Mouse (Mus musculus) A20 (cell line): Measurements from ENCODE around the gene Gm28269.

Source experiments
- DNase-seq: peaks from one replicate; pipeline ENCODE4 v3.0.0-alpha.2; 2011; ENCODE audit warnings: low read depth, low spot score

The Gm28269 gene

DNA sequence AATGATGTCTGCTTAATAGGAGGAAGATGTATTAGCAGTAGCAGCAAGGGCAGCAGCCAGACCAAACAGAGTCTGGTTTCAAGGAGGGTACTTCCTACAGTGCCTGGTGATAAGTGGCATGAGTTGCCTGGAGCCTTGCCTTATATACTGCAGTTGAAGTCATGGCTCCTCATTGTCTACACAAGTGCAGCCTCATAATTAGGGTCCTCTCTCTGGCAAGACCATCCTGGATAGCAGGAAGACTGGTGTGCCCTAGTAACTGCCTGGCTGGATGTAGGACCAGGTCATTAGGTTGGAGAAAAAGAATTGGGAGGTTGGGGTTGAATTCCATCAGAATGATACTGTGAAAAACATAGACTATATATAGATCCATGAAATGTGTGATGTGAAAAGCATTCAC lies at the start of gene Gm28269:
Gm28269 (minus strand) TSS at position 101 of the 400 bp plus-strand sequence.
- DNase-seq: no peak

DNA sequence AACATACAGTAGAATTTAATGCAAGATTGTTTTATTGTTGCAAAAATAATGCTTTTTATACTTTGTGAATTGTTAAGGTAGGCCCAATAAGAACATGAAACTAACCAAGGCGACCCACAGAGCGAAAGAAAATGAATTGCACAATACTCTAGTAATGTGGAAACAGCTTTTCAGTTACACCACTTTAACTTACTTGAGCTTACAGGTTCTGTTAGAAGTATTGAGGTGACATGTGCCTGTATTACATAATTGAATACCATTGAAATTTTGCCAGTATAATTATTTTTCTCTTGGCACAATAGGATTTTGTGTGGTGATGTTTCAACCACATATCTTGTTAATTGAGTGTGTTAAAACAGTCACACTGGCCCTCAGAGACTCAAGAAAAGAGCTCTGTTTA lies 28.0 kb downstream of the Gm28269 start:
- no peak for DNase-seq

DNA sequence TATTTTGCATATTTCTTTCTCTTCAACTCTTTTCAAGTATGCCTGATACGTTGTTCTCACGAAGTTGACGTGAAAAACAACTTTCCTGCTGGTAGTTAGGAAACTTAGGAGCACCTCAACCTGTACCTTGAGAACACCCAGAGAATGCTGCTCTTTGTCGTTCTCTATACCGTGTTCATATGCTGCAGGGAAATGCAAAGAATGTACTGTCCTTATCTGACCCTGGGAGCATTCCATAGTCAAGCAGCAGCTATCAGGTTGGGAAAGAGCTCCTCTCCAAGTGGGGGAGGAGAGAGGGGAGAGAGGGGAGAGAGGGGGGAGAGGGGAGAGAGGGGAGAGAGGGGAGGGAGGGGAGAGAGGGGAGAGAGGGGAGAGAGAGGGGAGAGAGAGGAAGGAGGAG lies 29.6 kb downstream of the Gm28269 start:
- DNase-seq: no peak

DNA sequence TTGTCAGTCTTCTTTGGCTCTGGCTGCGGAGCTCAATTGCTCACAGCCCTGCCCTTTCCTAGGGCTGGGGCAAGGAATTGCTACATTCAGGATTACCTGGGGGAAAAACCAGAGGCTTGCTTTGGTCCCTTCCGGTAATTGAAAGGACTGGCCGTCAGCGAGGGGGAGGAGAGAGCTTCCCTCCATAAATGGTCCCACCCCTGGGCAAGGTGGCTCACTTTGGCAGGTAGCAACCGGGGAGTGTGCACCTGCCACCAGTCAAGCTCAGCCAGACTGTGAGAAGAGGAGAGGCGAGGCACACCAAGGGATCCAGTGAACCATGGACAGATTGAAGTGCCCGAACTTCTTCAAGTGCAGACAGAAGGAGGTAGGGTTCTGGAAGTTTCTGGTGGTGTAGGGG lies 30.1 kb downstream of the Gm28269 start, which contains the start of gene Slc6a14:
Slc6a14 (plus strand) TSS at position 68 of the 400 bp plus-strand sequence.
- DNase-seq: no peak

DNA sequence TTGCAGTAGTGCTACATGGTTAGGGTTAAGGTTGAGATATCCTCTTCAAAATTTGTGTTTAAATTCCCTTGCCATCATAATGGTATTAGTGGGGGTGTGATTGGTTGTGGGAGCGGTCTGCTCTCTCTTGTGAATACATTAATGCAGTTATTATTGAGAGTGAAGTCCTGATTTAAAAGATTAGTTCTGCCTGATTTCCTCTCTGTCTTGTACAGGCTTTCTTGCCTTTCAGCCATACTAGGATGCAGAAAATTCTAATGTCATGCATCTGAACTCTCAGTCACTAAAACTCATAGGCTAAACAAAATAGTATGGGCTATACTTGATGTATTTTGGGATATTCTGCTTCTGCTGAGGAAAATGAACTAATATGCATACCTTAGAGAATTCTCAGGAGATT lies 40.4 kb downstream of the Gm28269 start:
- DNase-seq: no peak

DNA sequence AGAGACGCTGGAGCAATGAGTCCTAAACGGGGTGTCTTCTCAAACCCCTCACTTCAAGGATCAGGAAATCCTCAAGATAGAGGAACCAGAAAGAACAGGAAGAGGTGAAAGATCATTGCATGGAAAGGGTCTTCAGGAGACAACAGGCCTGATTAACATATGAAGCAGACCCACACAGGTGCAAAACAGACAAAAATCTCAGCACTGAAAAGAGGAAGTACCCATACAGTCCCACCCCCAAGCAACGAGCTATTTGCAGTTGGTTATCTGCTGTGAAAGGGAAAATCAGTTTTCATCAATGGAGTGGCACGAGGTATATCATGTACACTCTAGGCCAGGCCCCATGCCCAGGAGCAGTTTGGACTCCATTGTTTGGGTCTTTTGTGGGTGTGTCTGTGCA lies 43.3 kb downstream of the Gm28269 start:
- DNase-seq: peak; percentile 16

DNA sequence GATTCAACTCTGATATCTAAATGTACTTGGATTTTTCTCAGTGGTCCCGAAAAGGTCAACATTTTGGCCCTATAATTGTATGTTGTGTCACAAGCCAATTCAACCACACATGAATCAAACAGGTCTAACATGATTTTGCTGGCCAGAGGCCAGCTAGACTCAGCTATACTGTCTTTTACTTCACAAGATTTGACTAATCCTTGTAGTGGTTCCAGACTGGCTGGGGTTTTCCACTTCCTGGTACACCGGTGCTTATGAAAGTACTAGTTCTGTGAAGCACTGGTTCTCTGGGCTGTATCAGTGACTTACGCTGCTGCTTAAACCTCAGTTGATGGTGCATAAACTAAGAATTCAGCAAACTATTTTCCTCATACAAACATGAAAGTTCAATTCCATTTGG lies 49.2 kb downstream of the Gm28269 start:
- DNase-seq: no peak

DNA sequence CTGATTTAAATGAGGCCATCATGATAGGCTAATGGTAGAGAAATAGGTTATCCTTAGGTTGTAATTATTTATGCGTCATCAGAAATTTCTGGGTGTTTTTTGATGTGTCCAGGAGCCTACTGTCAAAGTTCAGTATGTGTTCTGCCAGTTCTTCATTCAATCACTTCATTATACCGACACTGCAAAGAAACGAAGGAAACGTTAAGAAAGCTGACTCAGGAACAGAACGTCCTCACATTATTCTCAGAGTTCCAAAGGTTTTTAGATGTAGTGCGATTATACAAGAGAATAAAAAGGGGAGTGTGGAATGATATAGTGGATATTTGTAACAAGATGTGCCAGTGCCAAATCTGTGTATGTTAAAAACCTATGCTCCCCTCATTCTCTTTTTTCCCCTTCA lies 49.7 kb downstream of the Gm28269 start:
- no peak for DNase-seq
